Mouse (Mus musculus) mammary gland, adult 2 months (tissue): ENCODE results near the gene BC051665. TPM values are rescaled to one million over a fixed set of nuclear protein-coding genes. Genes with fewer than 3 reads are reported as not detected.

Experiments used
- polyA plus RNA-seq: library from polyadenylated mRNA; depleted of rRNA; stranded (reverse); fragments of >200 nt; gene quantifications from 2 replicates; pipeline ENCODE4 v1.2.3, GENCODE M21; 2012; ENCODE audit warnings: low replicate concordance; rRNA removed

Gene BC051665
- polyA plus RNA-seq, result not detected in 2 replicates

DNA sequence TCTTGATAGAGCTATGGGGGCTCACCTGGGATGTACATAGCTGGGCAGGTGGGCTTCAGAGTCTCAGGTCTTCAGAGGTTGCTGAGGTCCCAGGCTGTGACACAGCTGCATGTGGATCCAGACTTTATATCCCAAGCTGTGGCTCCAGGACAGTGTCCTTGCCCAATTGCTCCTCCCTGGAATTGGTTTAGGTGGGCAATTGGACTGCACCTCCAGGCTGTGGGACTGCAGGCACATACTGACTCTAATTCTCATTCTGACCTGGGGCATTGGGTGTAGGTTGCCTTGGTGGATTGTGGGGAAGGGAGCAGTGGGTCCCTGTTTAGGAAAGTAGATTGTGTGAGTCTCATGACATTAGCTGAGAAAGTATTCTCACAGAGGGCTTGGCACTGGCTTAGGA is at the start of gene BC051665:
Gene BC051665 (minus strand): TSS at position 101 of the 400 bp plus-strand sequence.

DNA sequence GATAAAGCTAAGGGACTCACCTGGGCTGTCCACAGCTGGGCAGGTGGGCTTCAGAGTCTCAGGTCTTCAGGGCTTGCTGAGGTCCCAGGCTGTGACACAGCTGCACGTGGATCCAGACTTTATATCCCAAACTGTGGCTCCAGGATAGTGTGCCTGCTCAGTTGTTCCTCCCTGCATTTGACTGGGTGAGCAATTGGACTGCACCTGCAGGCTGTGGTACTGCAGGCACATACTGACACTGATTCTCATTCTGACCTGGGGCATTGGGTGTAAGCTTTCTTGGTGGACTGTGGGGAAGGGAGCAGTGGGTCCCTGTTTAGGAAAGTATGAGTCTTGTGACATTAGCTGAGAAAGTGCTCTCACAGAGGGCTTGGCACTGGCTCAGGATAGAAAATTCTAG is 16.6 kb upstream of the BC051665 start, which contains the start of gene Ctsll3:
Gene Ctsll3 (minus strand): TSS at position 101 of the 400 bp plus-strand sequence.

Other genes with a start within 250 kb of the BC051665 start
- 74.6 and 98.0 TPM in 2 replicates for gene Dapk1, start 184.4 kb downstream of the BC051665 start, polyA plus RNA-seq
- gene Ctsll3, start 16.5 kb upstream of the BC051665 start, polyA plus RNA-seq, result not detected in 2 replicates
- not detected in 2 replicates for gene 4930486L24Rik, start 78.1 kb upstream of the BC051665 start, polyA plus RNA-seq
- 0.42 and 0.49 TPM in 2 replicates for gene Gm49392, start 110.5 kb upstream of the BC051665 start, polyA plus RNA-seq
- gene Ctla2b, start 111.1 kb upstream of the BC051665 start, polyA plus RNA-seq, result 1.4 and 3.7 TPM in 2 replicates
- gene Tpbpb, start 118.5 kb upstream of the BC051665 start, polyA plus RNA-seq, result not detected in 2 replicates
- gene Gm49393, start 149.2 kb upstream of the BC051665 start, polyA plus RNA-seq, result not detected in 2 replicates
- 1.3 and 4.2 TPM in 2 replicates for gene Gm49391, start 150.2 kb upstream of the BC051665 start, polyA plus RNA-seq
- gene Ctla2a, start 150.3 kb upstream of the BC051665 start, polyA plus RNA-seq, result 8.1 and 24.1 TPM in 2 replicates
- gene Tpbpa, start 155.6 kb upstream of the BC051665 start, polyA plus RNA-seq, result not detected in 2 replicates
- 0.14 TPM in 1 of 2 replicates, not detected in the other for gene Ctsj, start 219.6 kb upstream of the BC051665 start, polyA plus RNA-seq